Mouse (Mus musculus): ENCODE results near the gene Zfp266. TPM values are rescaled to one million over a fixed set of nuclear protein-coding genes. Genes with fewer than 3 reads are reported as not detected.

Gene Zfp266
- total and polyA plus RNA-seq, 3 experiments, result 30.7 to 88.0 (median 31.5) TPM

DNA sequence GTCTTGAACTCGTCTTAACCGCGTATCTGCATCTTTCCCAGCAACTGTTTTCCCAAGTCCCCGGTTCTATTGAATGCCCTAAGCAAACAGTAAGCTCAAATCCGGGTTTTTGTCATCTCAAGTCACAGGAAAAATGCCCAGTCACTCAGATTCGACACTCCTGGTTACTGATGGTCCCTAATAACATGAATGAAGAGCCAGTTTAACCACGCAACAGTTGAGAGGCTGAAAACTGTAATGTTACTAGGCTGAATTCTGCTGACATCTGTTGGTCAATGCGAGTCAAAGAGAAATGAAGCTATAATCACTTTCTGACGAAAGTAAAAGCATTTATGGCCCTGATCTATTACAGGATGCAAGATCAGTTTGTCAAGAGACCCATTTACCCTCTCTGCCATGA lies 27.9 kb downstream of the Zfp266 start:
- Histone ChIP-seq H3K4me1 (ENCODE audit: control insufficient read depth in 1 of 2, insufficient read depth in 2 of 2, low read length in 2 of 2) (peaks cover 6 to 11% of the 10 kb centered on the region in 2 experiments), H3K9me3 (replicated peaks; ENCODE audit: insufficient read depth, low read length) (no peaks in the 10 kb centered on the region), H3K79me2 (ENCODE audit: control insufficient read depth, insufficient read depth, low read length, poor library complexity) (peaks cover 20% of the 10 kb centered on the region), H3K9ac (ENCODE audit: control insufficient read depth, low read depth, low read length, poor library complexity, severe bottlenecking) (peak overlapping the region; percentile 71), H3K4me3 (ENCODE audit: control insufficient read depth in 1 of 2, insufficient read depth in 1 of 2, low read depth in 2 of 2, low read length in 2 of 2) (peak overlapping the region; percentile 74 to 75), H3K27me3 (ENCODE audit: control insufficient read depth in 1 of 2, insufficient read depth in 2 of 2, low read length in 2 of 2) (no peaks in the 10 kb centered on the region), H3K27ac (ENCODE audit: control insufficient read depth, low read depth, low read length) (peak overlapping the region; percentile 78), H3K36me3 (ENCODE audit: control insufficient read depth in 1 of 2, insufficient read depth in 2 of 2, low read length in 2 of 2) (peaks cover 22 to 24% of the 10 kb centered on the region in 2 experiments)
- TF ChIP-seq POLR2AphosphoS2 (IDR thresholded peaks at IDR 0.05; ENCODE audit: low read length) (no peak), CHD1 (IDR thresholded peaks at IDR 0.05; ENCODE audit: low read depth, low read length) (no peak), UBTF (IDR thresholded peaks at IDR 0.05; ENCODE audit: borderline replicate concordance, insufficient read depth, low read depth, low read length) (no peak), ZC3H11A (IDR thresholded peaks at IDR 0.05; ENCODE audit: low read depth, low read length) (no peak), CTCF (IDR thresholded peaks at IDR 0.05 in 2 of 3, conservative IDR thresholded peaks at IDR 0.05 in 1 of 3; ENCODE audit: control insufficient read depth in 1 of 3, insufficient read depth in 1 of 3, low read depth in 2 of 3, low read length in 3 of 3, poor library complexity in 1 of 3, severe bottlenecking in 1 of 3) (peak in 1 of 3 experiments; percentile 53; a peak in 2 of 6 replicates), ELF1 (IDR thresholded peaks at IDR 0.05; ENCODE audit: low read depth, low read length) (no peak), RCOR1 (IDR thresholded peaks at IDR 0.05; ENCODE audit: low read depth, low read length) (0 out of 2 replicates have a peak, but pooled peaks have one; percentile 40), SIN3A (IDR thresholded peaks at IDR 0.05; ENCODE audit: low read length) (no peak; the same call in 1 of the 2 replicates), TAL1 (IDR thresholded peaks at IDR 0.05; ENCODE audit: low read length) (no peak), POLR2A (IDR thresholded peaks at IDR 0.05; ENCODE audit: control insufficient read depth in 1 of 2, insufficient read depth in 1 of 2, low read depth in 1 of 2, low read length in 2 of 2, poor library complexity in 1 of 2) (no peak), JUND (IDR thresholded peaks at IDR 0.05; ENCODE audit: low read depth, low read length) (no peak), E2F4 (IDR thresholded peaks at IDR 0.05; ENCODE audit: borderline replicate concordance, low read depth, low read length) (no peak; the same call in 1 of the 2 replicates), RAD21 (IDR thresholded peaks at IDR 0.05; ENCODE audit: low read depth, low read length) (peak; percentile 53), ETS1 (IDR thresholded peaks at IDR 0.05; ENCODE audit: low read depth, low read length) (0 out of 2 replicates have a peak, but pooled peaks have one; percentile 32), MAFK (IDR thresholded peaks at IDR 0.05; ENCODE audit: borderline replicate concordance, low read depth, low read length) (0 out of 2 replicates have a peak, but pooled peaks have one; percentile 22), TBP (IDR thresholded peaks at IDR 0.05; ENCODE audit: low read depth, low read length) (no peak), MXI1 (IDR thresholded peaks at IDR 0.05; ENCODE audit: low read depth, low read length) (no peak; the same call in 1 of the 2 replicates), USF2 (IDR thresholded peaks at IDR 0.05; ENCODE audit: borderline replicate concordance in 1 of 2, insufficient read depth in 1 of 2, low read depth in 1 of 2, low read length in 2 of 2) (0 out of 4 replicates have a peak, but pooled peaks of 1 of the 2 experiments have one; percentile 31), MAZ (IDR thresholded peaks at IDR 0.05; ENCODE audit: low read depth, low read length) (no peak), NRF1 (IDR thresholded peaks at IDR 0.05; ENCODE audit: insufficient read depth, low read depth, low read length, poor library complexity, severe bottlenecking) (no peak), SMC3 (IDR thresholded peaks at IDR 0.05; ENCODE audit: low read depth, low read length) (peak; percentile 59), POLR2AphosphoS5 (IDR thresholded peaks at IDR 0.05; ENCODE audit: borderline replicate concordance, low read depth, low read length) (no peak), MYC (IDR thresholded peaks at IDR 0.05; ENCODE audit: low read depth, low read length) (no peak), MAX (IDR thresholded peaks at IDR 0.05; ENCODE audit: low read length) (no peak), GABPA (IDR thresholded peaks at IDR 0.05; ENCODE audit: low read depth, low read length) (0 out of 2 replicates have a peak, but pooled peaks have one; percentile 50), TCF12 (IDR thresholded peaks at IDR 0.05; ENCODE audit: low read depth, low read length) (no peak), KAT2A (conservative IDR thresholded peaks at IDR 0.05; ENCODE audit: low read depth, low read length) (no peak), CHD2 (IDR thresholded peaks at IDR 0.05; ENCODE audit: low read length) (0 out of 2 replicates have a peak, but pooled peaks have one; percentile 28), ZNF384 (IDR thresholded peaks at IDR 0.05; ENCODE audit: low read depth, low read length) (no peak), MYB (IDR thresholded peaks at IDR 0.05; ENCODE audit: low read depth, low read length) (0 out of 2 replicates have a peak, but pooled peaks have one; percentile 33), ZMIZ1 (IDR thresholded peaks at IDR 0.05; ENCODE audit: low read depth, low read length) (no peak), HCFC1 (IDR thresholded peaks at IDR 0.05; ENCODE audit: low read depth, low read length) (0 out of 2 replicates have a peak, but pooled peaks have one; percentile 20), USF1 (IDR thresholded peaks at IDR 0.05; ENCODE audit: low read depth, low read length) (no peak; the same call in 1 of the 2 replicates), BHLHE40 (IDR thresholded peaks at IDR 0.05; ENCODE audit: borderline replicate concordance, low read depth, low read length) (peak; percentile 46; the same call in 1 of the 2 replicates), EP300 (IDR thresholded peaks at IDR 0.05; ENCODE audit: low read depth in 1 of 2, low read length in 2 of 2) (peak; percentile 35 to 37; a peak in 2 of 4 replicates)
- peak; percentile 73 for DNase-seq (ENCODE audit: low read depth, low spot score)
